ENCODE assay signal across 24 mouse cellular contexts in the genomic region with DNA sequence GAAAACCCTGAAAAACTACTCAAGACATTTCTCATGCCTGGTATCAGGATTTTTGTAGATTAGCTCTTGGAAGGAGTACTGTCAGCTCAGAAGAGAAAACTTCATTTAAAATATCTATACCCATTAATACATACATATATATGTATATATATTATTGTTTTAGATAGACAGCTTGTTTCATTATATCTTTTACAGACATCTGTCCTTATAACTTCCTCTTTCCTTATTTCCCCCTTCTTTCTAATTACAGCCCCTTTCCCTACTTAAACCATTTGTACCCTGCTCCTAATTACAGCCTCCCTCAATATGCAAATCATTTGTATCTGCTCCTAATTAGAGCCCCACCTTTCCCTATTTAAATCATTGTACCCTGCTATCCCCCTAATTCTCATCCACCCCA. TPM values are rescaled to one million over a fixed set of nuclear protein-coding genes. Genes with fewer than 3 reads are reported as not detected.
DNase-seq lines count a peak whose midpoint lies in the region; ATAC-seq and TF ChIP-seq lines count a peak whose summit lies in the region.
"Had no signal": no experiment of that assay in that cellular context is flagged by ENCODE, and none has a peak within 500 bp of the region (broad histone marks: within the 10 kb centered on the region; RNA-seq: fewer than 3 reads in every experiment).

No protein-coding gene starts in this region.

- no peak for DNase-seq in G1E (ENCODE audit: low spot score)
- no peak for DNase-seq in MEL (ENCODE audit: low read depth, low spot score)
- peak; percentile 26 for DNase-seq in MEL-GATA-1-ER (ENCODE audit: extremely low read depth, low read depth)
- no peak for DNase-seq in adrenal gland, postnatal 25 days
- DNase-seq in yolk sac, embryonic 10.5 days (ENCODE audit: low spot score) = no peak
- no peak for DNase-seq in adrenal gland, adult 8-10 months
- no peak for DNase-seq in frontal cortex, adult 2 months (ENCODE audit: extremely low spot score in 1 of 2, low spot score in 1 of 2)
- DNase-seq: adrenal gland, adult 2 months; adrenal gland, postnatal 10 days; adrenal gland, postnatal 14 days; adrenal gland, postnatal 36 days; B cell, adult 2 months; cerebellum, adult 11 months; cerebellum, adult 11-12 months; cerebellum, adult 18-20 months; cerebellum, adult 2 months; cerebellum, adult 8-10 months; cerebellum, adult 9-10 months; cerebellum, adult 9-11 months had no signal

- peak; percentile 69 for ATAC-seq in G1E (ENCODE audit: extremely low read depth, insufficient number of reproducible peaks, low FRiP score, poor library complexity, severe bottlenecking)
- ATAC-seq: activated CD4-positive, CD25-positive, alpha-beta regulatory T cell, adult 4 months; CD4-positive, CD25-positive, alpha-beta regulatory T cell, adult 4 months; Patski had no signal

- H3K27ac ChIP-seq in MEL (ENCODE audit: control insufficient read depth, low read depth, low read length) = peak overlapping the region; percentile 58
- 0 out of 2 replicates have a peak overlapping the region, but pooled peaks have one; percentile 93 for H3K27ac ChIP-seq in embryonic fibroblast, embryonic 13.5 days (ENCODE audit: insufficient read depth, low read length)

- no peak overlapping the region for H3K9ac ChIP-seq in MEL (ENCODE audit: control insufficient read depth, low read depth, low read length, poor library complexity, severe bottlenecking)

- no peak for TF ChIP-seq POLR2A in MEL (IDR thresholded peaks at IDR 0.05; ENCODE audit: control insufficient read depth in 1 of 2, insufficient read depth in 1 of 2, low read depth in 1 of 2, low read length in 2 of 2, poor library complexity in 1 of 2)
- no peak for TF ChIP-seq POLR2A in embryonic fibroblast, embryonic 13.5 days (IDR thresholded peaks at IDR 0.05; ENCODE audit: low read depth, low read length)

- TF ChIP-seq CTCF in G1E (IDR thresholded peaks at IDR 0.05; ENCODE audit: low read depth, low read length) (no peak), MEL (IDR thresholded peaks at IDR 0.05 in 2 of 3, conservative IDR thresholded peaks at IDR 0.05 in 1 of 3; ENCODE audit: control insufficient read depth in 1 of 3, insufficient read depth in 1 of 3, low read depth in 2 of 3, low read length in 3 of 3, poor library complexity in 1 of 3, severe bottlenecking in 1 of 3) (no peak)
- TF ChIP-seq CTCF in embryonic fibroblast, embryonic 13.5 days (IDR thresholded peaks at IDR 0.05; ENCODE audit: borderline replicate concordance, insufficient read depth, low read length) = no peak

- H3K4me1 ChIP-seq in G1E (ENCODE audit: insufficient read depth, low read depth, low read length) (peaks cover 49% of the 10 kb centered on the region), MEL (ENCODE audit: control insufficient read depth in 1 of 2, insufficient read depth in 2 of 2, low read length in 2 of 2) (peaks cover 6 to 10% of the 10 kb centered on the region in 2 experiments)
- peaks cover 6% of the 10 kb centered on the region for H3K4me1 ChIP-seq in embryonic fibroblast, embryonic 13.5 days (ENCODE audit: control insufficient read depth, insufficient read depth, low read length)

- H3K79me2 ChIP-seq in MEL (ENCODE audit: control insufficient read depth, insufficient read depth, low read length, poor library complexity) = no peaks in the 10 kb centered on the region

- TF ChIP-seq EP300 in MEL (IDR thresholded peaks at IDR 0.05; ENCODE audit: low read depth in 1 of 2, low read length in 2 of 2) = peak; percentile 62 to 87; a peak in 3 of 4 replicates

- no peak overlapping the region for H3K4me3 ChIP-seq in G1E (ENCODE audit: low read depth, low read length)
- no peak overlapping the region for H3K4me3 ChIP-seq in MEL (ENCODE audit: control insufficient read depth in 1 of 2, insufficient read depth in 1 of 2, low read depth in 2 of 2, low read length in 2 of 2)
- no peak overlapping the region for H3K4me3 ChIP-seq in embryonic fibroblast, embryonic 13.5 days (ENCODE audit: insufficient read depth, low read length)

- no peak for TF ChIP-seq RAD21 in MEL (IDR thresholded peaks at IDR 0.05; ENCODE audit: low read depth, low read length)

- H3K36me3 ChIP-seq in G1E (replicated peaks) = peaks cover 30% of the 10 kb centered on the region
- peaks cover 0 to 17% of the 10 kb centered on the region in 2 experiments; a peak in 2 of 4 replicates for H3K36me3 ChIP-seq in MEL (ENCODE audit: control insufficient read depth in 1 of 2, insufficient read depth in 2 of 2, low read length in 2 of 2)

- no peaks in the 10 kb centered on the region for H3K27me3 ChIP-seq in G1E (ENCODE audit: insufficient read depth, low read length)
- no peaks in the 10 kb centered on the region for H3K27me3 ChIP-seq in MEL (ENCODE audit: control insufficient read depth in 1 of 2, insufficient read depth in 2 of 2, low read length in 2 of 2)
- H3K27me3 ChIP-seq: CH12.LX, Patski had no signal

- H3K9me3 ChIP-seq in G1E (replicated peaks) (no peaks in the 10 kb centered on the region), MEL (replicated peaks; ENCODE audit: insufficient read depth, low read length) (no peaks in the 10 kb centered on the region)

TF ChIP-seq in MEL, 35 proteins besides CTCF, POLR2A, EP300 and RAD21 (continues in another document):
- TF ChIP-seq ZC3H11A (IDR thresholded peaks at IDR 0.05; ENCODE audit: low read depth, low read length) (no peak), MEF2A (IDR thresholded peaks at IDR 0.05; ENCODE audit: extremely low read depth, insufficient replicate concordance, low read depth, low read length, poor library complexity, severe bottlenecking) (no peak), USF2 (IDR thresholded peaks at IDR 0.05; ENCODE audit: borderline replicate concordance in 1 of 2, insufficient read depth in 1 of 2, low read depth in 1 of 2, low read length in 2 of 2) (no peak), UBTF (IDR thresholded peaks at IDR 0.05; ENCODE audit: borderline replicate concordance, insufficient read depth, low read depth, low read length) (no peak), MAX (IDR thresholded peaks at IDR 0.05; ENCODE audit: low read length) (no peak), MYC (IDR thresholded peaks at IDR 0.05; ENCODE audit: low read depth, low read length) (no peak), BHLHE40 (IDR thresholded peaks at IDR 0.05; ENCODE audit: borderline replicate concordance, low read depth, low read length) (no peak), CHD2 (IDR thresholded peaks at IDR 0.05; ENCODE audit: low read length) (no peak), ELF1 (IDR thresholded peaks at IDR 0.05; ENCODE audit: low read depth, low read length) (no peak), TAL1 (IDR thresholded peaks at IDR 0.05; ENCODE audit: low read length) (peak; percentile 75), RCOR1 (IDR thresholded peaks at IDR 0.05; ENCODE audit: low read depth, low read length) (no peak), NELFE (IDR thresholded peaks at IDR 0.05; ENCODE audit: low read depth, low read length) (no peak), MAFK (IDR thresholded peaks at IDR 0.05; ENCODE audit: borderline replicate concordance, low read depth, low read length) (no peak), MYB (IDR thresholded peaks at IDR 0.05; ENCODE audit: low read depth, low read length) (no peak), JUND (IDR thresholded peaks at IDR 0.05; ENCODE audit: low read depth, low read length) (no peak), TCF12 (IDR thresholded peaks at IDR 0.05; ENCODE audit: low read depth, low read length) (peak; percentile 82), MXI1 (IDR thresholded peaks at IDR 0.05; ENCODE audit: low read depth, low read length) (no peak), GABPA (IDR thresholded peaks at IDR 0.05; ENCODE audit: low read depth, low read length) (no peak), NRF1 (IDR thresholded peaks at IDR 0.05; ENCODE audit: insufficient read depth, low read depth, low read length, poor library complexity, severe bottlenecking) (no peak), KAT2A (conservative IDR thresholded peaks at IDR 0.05; ENCODE audit: low read depth, low read length) (no peak), TBP (IDR thresholded peaks at IDR 0.05; ENCODE audit: low read depth, low read length) (no peak), ETS1 (IDR thresholded peaks at IDR 0.05; ENCODE audit: low read depth, low read length) (peak; percentile 47; the same call in 1 of the 2 replicates), POLR2AphosphoS2 (IDR thresholded peaks at IDR 0.05; ENCODE audit: low read length) (no peak), POLR2AphosphoS5 (IDR thresholded peaks at IDR 0.05; ENCODE audit: borderline replicate concordance, low read depth, low read length) (no peak), E2F4 (IDR thresholded peaks at IDR 0.05; ENCODE audit: borderline replicate concordance, low read depth, low read length) (no peak), GATA1 (IDR thresholded peaks at IDR 0.05; ENCODE audit: low read depth, low read length) (peak; percentile 57; the same call in 1 of the 2 replicates), ZKSCAN1 (IDR thresholded peaks at IDR 0.05; ENCODE audit: low read depth, low read length) (no peak), HCFC1 (IDR thresholded peaks at IDR 0.05; ENCODE audit: low read depth, low read length) (no peak)

RNA-seq across cellular contexts. Expression of a gene that starts 22.3 kb away (rescaled TPM):
- 28.2 and 34.5 TPM in 2 replicates for total RNA-seq in G1E (2014; fragmentation: Nextera tagmentation)
- 13.1 and 15.6 TPM in 2 replicates for total RNA-seq in G1E (2017)
- 35.5 and 36.1 TPM in 2 replicates for polyA plus RNA-seq in G1E (2012)
- total RNA-seq in MEL (2012; rRNA removed) = 6.8 and 7.1 TPM in 2 replicates
- polyA plus RNA-seq in MEL (2012; ENCODE audit: insufficient read depth in 1 of 2, insufficient read length in 2 of 2, low read depth in 1 of 2, low replicate concordance in 2 of 2, missing spikeins in 1 of 2) = 10 to 100 TPM in 1 of 2 experiments, not detected in 1; 12.5 TPM
- polyA plus RNA-seq in embryonic fibroblast, embryonic 13.5 days (2011; ENCODE audit: insufficient read length, low read depth, missing spikeins) = 17.5 and 18.9 TPM in 2 replicates
- total RNA-seq in adrenal gland, postnatal 25 days (2021) = 13.7 and 20.2 TPM in 2 replicates
- 10 to 100 TPM; 16.2 to 26.1 (median 18.6) TPM for total RNA-seq in adrenal gland, adult 8-10 months (2022)
- 9.1 and 9.5 TPM in 2 replicates for polyA plus RNA-seq in frontal cortex, adult 2 months (2012; rRNA removed)

RNA-seq across cellular contexts. Expression of a gene that starts 22.6 kb away (rescaled TPM):
- 21.3 and 23.5 TPM in 2 replicates for total RNA-seq in G1E (2014; fragmentation: Nextera tagmentation)
- total RNA-seq in G1E (2017) = 10.3 and 12.1 TPM in 2 replicates
- polyA plus RNA-seq in G1E (2012) = 2.1 and 3.7 TPM in 2 replicates
- 6.9 and 9.1 TPM in 2 replicates for total RNA-seq in MEL (2012; rRNA removed)
- 10 to 100 TPM in 1 of 2 experiments, not detected in 1; 14.5 TPM for polyA plus RNA-seq in MEL (2012; ENCODE audit: insufficient read depth in 1 of 2, insufficient read length in 2 of 2, low read depth in 1 of 2, low replicate concordance in 2 of 2, missing spikeins in 1 of 2)
- 12.1 and 12.3 TPM in 2 replicates for polyA plus RNA-seq in embryonic fibroblast, embryonic 13.5 days (2011; ENCODE audit: insufficient read length, low read depth, missing spikeins)
- 9.8 and 14.5 TPM in 2 replicates for total RNA-seq in adrenal gland, postnatal 25 days (2021)
- 10 to 100 TPM; 10.3 to 11.9 (median 10.7) TPM for total RNA-seq in adrenal gland, adult 8-10 months (2022)
- polyA plus RNA-seq in frontal cortex, adult 2 months (2012; rRNA removed) = 10.0 and 10.5 TPM in 2 replicates
